Mouse (Mus musculus): Measurements from ENCODE around the gene Agap3. TPM values are rescaled to one million over a fixed set of nuclear protein-coding genes. Genes with fewer than 3 reads are reported as not detected.

Gene Agap3
- polyA plus RNA-seq, 1 experiment from 2014 or later = 21.9 TPM

DNA sequence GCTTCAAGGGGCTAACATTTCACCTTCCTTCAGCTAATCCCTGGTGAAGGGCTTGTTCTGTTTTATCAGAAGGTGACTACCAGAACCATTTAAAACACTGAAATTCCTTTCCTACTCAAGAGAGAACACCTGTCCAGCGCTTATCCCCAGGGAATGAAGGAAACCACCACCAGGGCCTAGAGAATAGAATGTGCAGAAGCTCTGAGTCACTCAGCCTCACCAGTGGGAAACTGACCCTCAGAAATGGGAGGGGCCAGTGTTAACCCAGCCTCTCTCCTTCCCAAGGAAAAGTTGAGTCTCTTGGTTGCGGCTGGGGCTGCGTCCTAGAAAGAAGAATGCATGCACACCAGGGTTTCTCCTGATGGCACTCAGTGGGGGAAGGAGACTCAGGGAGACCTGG is 3.1 kb downstream of the Agap3 start:
- Histone ChIP-seq H3K9me3 (ENCODE audit: control insufficient read depth, low read length) (no peaks in the 10 kb centered on the region), H3K9ac (ENCODE audit: low read length) (no peak overlapping the region), H3K4me1 (replicated peaks; ENCODE audit: control insufficient read depth, insufficient read depth) (no peaks in the 10 kb centered on the region; the same call in 1 of the 2 replicates), H3K4me2 (replicated peaks; ENCODE audit: low read depth) (no peak overlapping the region), H3K27ac (replicated peaks) (0 out of 2 replicates have a peak overlapping the region, but pooled peaks have one; percentile 45), H3K4me3 (ENCODE audit: low read depth, low read length) (no peak overlapping the region), H3K27me3 (ENCODE audit: control insufficient read depth, insufficient read depth, low read length) (no peaks in the 10 kb centered on the region), H3K36me3 (ENCODE audit: control insufficient read depth, insufficient read depth, low read length) (no peaks in the 10 kb centered on the region)
- 35% methylated on average over 3 of the region's 3 CpGs for WGBS
- DNase-seq (ENCODE audit: low spot score) = no peak
- TF ChIP-seq CTCF (IDR thresholded peaks at IDR 0.05; ENCODE audit: low read depth) = no peak
- TF ChIP-seq EP300 (optimal IDR thresholded peaks at IDR 0.05) = no peak
- no peak for ATAC-seq (ENCODE audit: low FRiP score, low TSS enrichment)

DNA sequence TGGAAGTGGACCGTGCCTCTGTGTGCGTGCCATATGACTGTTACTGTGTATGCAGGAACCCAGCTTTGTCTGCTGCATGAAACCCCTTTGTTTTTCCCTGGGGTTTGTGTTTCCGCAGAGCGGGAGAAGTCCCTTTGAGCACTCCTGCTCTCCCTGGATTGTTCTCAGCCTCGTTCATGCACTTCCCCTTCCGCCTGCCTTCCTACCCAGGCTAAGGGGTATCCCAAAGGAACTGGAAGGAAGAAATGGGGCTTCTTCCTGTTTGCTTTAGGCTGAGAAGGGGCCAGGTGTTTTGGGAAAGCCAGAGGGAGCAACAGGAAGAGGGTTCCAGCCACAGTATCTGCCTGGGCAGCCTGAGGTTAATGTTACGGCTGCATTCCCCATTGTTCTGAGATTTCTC is 3.6 kb downstream of the Agap3 start:
- H3K9me3 ChIP-seq (ENCODE audit: control insufficient read depth, low read length) = no peaks in the 10 kb centered on the region
- no peaks in the 10 kb centered on the region; the same call in 1 of the 2 replicates for H3K4me1 ChIP-seq (replicated peaks; ENCODE audit: control insufficient read depth, insufficient read depth)
- no peak for ATAC-seq (ENCODE audit: low FRiP score, low TSS enrichment)
- H3K4me3 ChIP-seq (ENCODE audit: low read depth, low read length) = no peak overlapping the region
- no peak for DNase-seq (ENCODE audit: low spot score)
- H3K27ac ChIP-seq (replicated peaks) = no peak overlapping the region
- no peaks in the 10 kb centered on the region for H3K36me3 ChIP-seq (ENCODE audit: control insufficient read depth, insufficient read depth, low read length)
- no peak for TF ChIP-seq CTCF (IDR thresholded peaks at IDR 0.05; ENCODE audit: low read depth)
- no peak for TF ChIP-seq EP300 (optimal IDR thresholded peaks at IDR 0.05)
- H3K27me3 ChIP-seq (ENCODE audit: control insufficient read depth, insufficient read depth, low read length) = no peaks in the 10 kb centered on the region
- H3K4me2 ChIP-seq (replicated peaks; ENCODE audit: low read depth) = no peak overlapping the region
- H3K9ac ChIP-seq (ENCODE audit: low read length) = no peak overlapping the region
- 58% methylated on average over 7 of the region's 7 CpGs for WGBS

DNA sequence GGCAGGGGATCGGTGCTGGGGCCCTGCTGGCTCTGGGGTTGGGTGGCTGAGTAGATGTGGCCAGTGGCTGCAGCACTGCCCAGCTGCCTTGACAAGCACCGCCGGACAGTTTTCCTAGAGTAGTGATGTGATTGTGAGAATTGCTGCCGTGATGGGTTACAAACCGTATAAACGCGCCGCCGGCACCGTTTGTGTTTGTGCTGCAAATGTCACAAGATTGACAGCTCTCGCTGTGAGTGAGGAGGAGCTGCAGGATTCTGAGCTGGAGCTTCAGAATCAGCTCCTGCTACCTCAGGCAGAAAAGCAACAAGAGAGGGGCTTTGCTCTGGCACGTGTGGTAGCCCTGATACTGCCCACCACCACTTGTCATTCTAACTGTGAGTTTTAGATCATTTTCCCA is 14.8 kb downstream of the Agap3 start:
- 63% methylated on average over 12 of the region's 12 CpGs for WGBS
- H3K4me2 ChIP-seq (replicated peaks; ENCODE audit: low read depth) = no peak overlapping the region

DNA sequence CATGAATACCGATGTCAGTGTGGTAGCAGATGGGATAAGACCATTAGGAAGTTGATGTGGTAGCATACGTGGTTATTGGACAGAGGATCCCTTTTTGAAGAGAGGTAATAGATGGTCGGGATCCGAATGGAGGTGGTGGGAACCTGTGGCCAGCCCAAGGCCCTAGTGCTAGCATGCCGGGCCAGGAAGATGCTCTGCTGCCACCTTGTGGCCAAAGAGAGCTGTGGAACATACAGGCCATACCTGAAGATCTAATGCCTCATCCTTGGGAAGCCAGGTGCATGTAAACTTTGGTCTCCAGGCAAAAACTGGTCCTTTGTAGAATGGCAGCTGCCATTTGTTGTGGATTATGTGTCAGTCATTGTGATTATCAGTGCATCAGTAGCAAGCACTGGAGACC is 18.6 kb downstream of the Agap3 start:
- no peaks in the 10 kb centered on the region for H3K36me3 ChIP-seq (ENCODE audit: control insufficient read depth, insufficient read depth, low read length)
- no peak overlapping the region for H3K27ac ChIP-seq (replicated peaks)
- TF ChIP-seq CTCF (IDR thresholded peaks at IDR 0.05; ENCODE audit: low read depth) (peak; percentile 99), EP300 (optimal IDR thresholded peaks at IDR 0.05) (no peak)
- ATAC-seq (ENCODE audit: low FRiP score, low TSS enrichment) = peak; percentile 48; the same call in 1 of the 2 replicates
- H3K4me3 ChIP-seq (ENCODE audit: low read depth, low read length) = no peak overlapping the region
- no peak overlapping the region for H3K4me2 ChIP-seq (replicated peaks; ENCODE audit: low read depth)
- H3K4me1 ChIP-seq (replicated peaks; ENCODE audit: control insufficient read depth, insufficient read depth) = 0 out of 2 replicates have a peak, but pooled peaks cover 3% of the 10 kb centered on the region
- no peak overlapping the region for H3K9ac ChIP-seq (ENCODE audit: low read length)
- 9% methylated on average over 5 of the region's 5 CpGs for WGBS
- peak; percentile 86 for DNase-seq (ENCODE audit: low spot score)
- H3K27me3 ChIP-seq (ENCODE audit: control insufficient read depth, insufficient read depth, low read length) = no peaks in the 10 kb centered on the region
- H3K9me3 ChIP-seq (ENCODE audit: control insufficient read depth, low read length) = no peaks in the 10 kb centered on the region

More for the DNA sequence above, 14.8 kb downstream of the Agap3 start:
- no peak overlapping the region for H3K27ac ChIP-seq (replicated peaks)
- no peaks in the 10 kb centered on the region for H3K36me3 ChIP-seq (ENCODE audit: control insufficient read depth, insufficient read depth, low read length)
- no peak for ATAC-seq (ENCODE audit: low FRiP score, low TSS enrichment)
- no peak overlapping the region for H3K4me3 ChIP-seq (ENCODE audit: low read depth, low read length)
- no peaks in the 10 kb centered on the region for H3K9me3 ChIP-seq (ENCODE audit: control insufficient read depth, low read length)
- TF ChIP-seq EP300 (optimal IDR thresholded peaks at IDR 0.05) = no peak
- no peak for TF ChIP-seq CTCF (IDR thresholded peaks at IDR 0.05; ENCODE audit: low read depth)
- H3K27me3 ChIP-seq (ENCODE audit: control insufficient read depth, insufficient read depth, low read length) = no peaks in the 10 kb centered on the region
- H3K4me1 ChIP-seq (replicated peaks; ENCODE audit: control insufficient read depth, insufficient read depth) = no peaks in the 10 kb centered on the region
- no peak for DNase-seq (ENCODE audit: low spot score)
- H3K9ac ChIP-seq (ENCODE audit: low read length) = no peak overlapping the region

DNA sequence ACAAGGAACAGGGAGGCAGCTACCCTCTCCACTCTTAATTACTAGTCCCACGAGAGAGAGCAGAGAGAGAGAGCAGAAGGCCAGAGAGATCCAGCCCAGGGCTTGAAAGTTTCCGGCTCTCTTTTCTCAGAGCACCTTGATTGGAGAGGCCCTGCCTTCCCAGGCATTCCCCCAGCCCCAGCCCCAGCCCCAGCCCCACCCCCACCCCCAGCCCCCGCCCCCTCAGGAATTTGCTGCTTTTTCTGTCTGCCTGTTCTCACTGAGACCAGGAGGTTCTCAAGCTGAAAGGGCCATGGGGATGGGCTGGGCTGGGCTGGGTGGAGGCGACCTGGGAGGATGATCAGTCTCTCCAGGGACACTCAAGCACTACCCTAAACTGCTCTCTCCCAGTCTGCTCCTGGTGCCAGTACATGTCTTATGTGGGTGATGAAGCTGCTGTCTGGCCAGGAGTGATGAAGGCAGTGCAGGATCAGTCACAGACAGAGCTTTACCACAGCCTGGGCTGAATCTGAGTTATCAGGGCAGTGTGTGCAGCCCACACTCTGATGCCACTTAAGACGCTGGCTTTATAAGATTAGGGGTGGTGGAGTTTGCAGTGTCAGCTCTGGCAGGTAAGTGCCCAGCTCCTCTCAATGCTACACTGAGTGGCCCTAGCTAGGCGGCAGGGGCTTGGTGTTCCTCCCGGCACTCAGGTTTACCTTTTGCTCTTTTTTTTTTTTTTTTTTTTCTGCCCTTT is 21.1 kb downstream of the Agap3 start:
- H3K9me3 ChIP-seq (ENCODE audit: control insufficient read depth, low read length) = no peaks in the 10 kb centered on the region
- H3K9ac ChIP-seq (ENCODE audit: low read length) = no peak overlapping the region
- TF ChIP-seq CTCF (IDR thresholded peaks at IDR 0.05; ENCODE audit: low read depth) (no peak), EP300 (optimal IDR thresholded peaks at IDR 0.05) (no peak)
- H3K27ac ChIP-seq (replicated peaks) = peak overlapping the region; percentile 58
- H3K36me3 ChIP-seq (ENCODE audit: control insufficient read depth, insufficient read depth, low read length) = peaks cover 12% of the 10 kb centered on the region
- no peaks in the 10 kb centered on the region for H3K27me3 ChIP-seq (ENCODE audit: control insufficient read depth, insufficient read depth, low read length)
- H3K4me2 ChIP-seq (replicated peaks; ENCODE audit: low read depth) = no peak overlapping the region; the same call in 1 of the 2 replicates
- H3K4me1 ChIP-seq (replicated peaks; ENCODE audit: control insufficient read depth, insufficient read depth) = 0 out of 2 replicates have a peak, but pooled peaks cover 3% of the 10 kb centered on the region
- DNase-seq (ENCODE audit: low spot score) (no peak), ATAC-seq (ENCODE audit: low FRiP score, low TSS enrichment) (no peak)
- H3K4me3 ChIP-seq (ENCODE audit: low read depth, low read length) = no peak overlapping the region
- WGBS = 49% methylated on average over 6 of the region's 7 CpGs

Data from stomach, postnatal 0 days (tissue).